Mouse (Mus musculus) embryonic facial prominence, embryonic 14.5 days (tissue): ENCODE results near the gene Rwdd2a. TPM values are rescaled to one million over a fixed set of nuclear protein-coding genes. Genes with fewer than 3 reads are reported as not detected.
A peak's percentile ranks its signal among the peaks of the same experiment; 100 is the strongest.

ENCODE experiments used
- ATAC-seq: fragments of 200-750 bp; cut with Nextera tagmentation; 2 replicates; pipeline ENCODE4 v1.8.0; 2017; ENCODE audit warnings: low read depth, moderate number of reproducible peaks, moderate TSS enrichment
- DNase-seq: peaks from one replicate; pipeline ENCODE4 v3.0.0-alpha.2; 2015; ENCODE audit warnings: low spot score
- H3K27ac ChIP-seq: fragments of 300-500 bp; sonication (generic); replicated peaks from 2 replicates; pipeline ENCODE4 v1.5.1; 2014; ENCODE audit warnings: low read depth, mild to moderate bottlenecking, low read length, moderate library complexity
- H3K27me3 ChIP-seq: fragments of 300-500 bp; sonication (generic); replicated peaks from 2 replicates; pipeline ENCODE4 v1.6.1; 2014; ENCODE audit warnings: low read length; ENCODE audit not compliant: control insufficient read depth, insufficient read depth
- H3K36me3 ChIP-seq: fragments of 300-500 bp; sonication (generic); 2 replicates; pipeline ENCODE4 v1.6.1; 2014; ENCODE audit warnings: low read length, mixed read lengths; ENCODE audit not compliant: control insufficient read depth, insufficient read depth
- H3K4me1 ChIP-seq: fragments of 300-500 bp; sonication (generic); 2 replicates; pipeline ENCODE4 v1.6.1; 2014; ENCODE audit warnings: antibody characterized with exemption, low read length; ENCODE audit not compliant: control insufficient read depth, insufficient read depth
- H3K4me2 ChIP-seq: fragments of 300-500 bp; sonication (generic); 2 replicates; pipeline ENCODE4 v1.6.1; 2014; ENCODE audit warnings: low read depth, mild to moderate bottlenecking, low read length, moderate library complexity, mixed read lengths
- H3K4me3 ChIP-seq: fragments of 300-500 bp; sonication (generic); 2 replicates; pipeline ENCODE4 v1.5.1; 2014; ENCODE audit warnings: low read depth, mild to moderate bottlenecking, low read length
- H3K9ac ChIP-seq: fragments of 300-500 bp; sonication (generic); 2 replicates; pipeline ENCODE4 v1.6.1; 2014; ENCODE audit warnings: low read depth, mild to moderate bottlenecking, low read length, moderate library complexity, mixed read lengths
- H3K9me3 ChIP-seq: fragments of 300-500 bp; sonication (generic); 2 replicates; pipeline ENCODE4 v1.6.1; 2016; ENCODE audit warnings: low read length; ENCODE audit not compliant: control insufficient read depth
- WGBS: fragments of 180-500 bp; shearing (Covaris S2); extraction: QIAGEN DNeasy Blood & Tissue Kit; methylation state at CpG from one replicate; pipeline ENCODE4 v1.1.7; 2014; 5-methylcytosine and 5-hydroxymethylcytosine counted together
- polyA plus RNA-seq: library from polyadenylated mRNA; unstranded; fragments of >200 nt; fragmentation: Nextera tagmentation; extraction: Ambion mirVana; gene quantifications from 2 replicates; pipeline ENCODE4 v1.2.1, GENCODE M21; 2014

The Rwdd2a gene
- polyA plus RNA-seq, 1 experiment from 2014 or later, result 3.6 TPM

- H3K9ac ChIP-seq, result no peak overlapping the region
- H3K4me1 ChIP-seq, result peaks cover 8% of the 10 kb centered on the region; the same call in 1 of the 2 replicates
- DNase-seq (peak; percentile 64), ATAC-seq (no peak)
- H3K27ac ChIP-seq, result no peak overlapping the region
- no peak overlapping the region for H3K4me3 ChIP-seq
- no peaks in the 10 kb centered on the region for H3K27me3 ChIP-seq
- 0 out of 2 replicates have a peak, but pooled peaks cover under 1% of the 10 kb centered on the region for H3K36me3 ChIP-seq
- H3K4me2 ChIP-seq, result no peak overlapping the region
- no peaks in the 10 kb centered on the region for H3K9me3 ChIP-seq
- 69% methylated on average over 6 of the region's 6 CpGs for WGBS
Measured at GRCm38 (mm10) chr9:86605776-86606175, 34.0 kb downstream of the Rwdd2a start.

- no peak overlapping the region for H3K27ac ChIP-seq
- no peak overlapping the region for H3K4me3 ChIP-seq
- peaks cover 5% of the 10 kb centered on the region; the same call in 1 of the 2 replicates for H3K36me3 ChIP-seq
- H3K4me1 ChIP-seq, result no peaks in the 10 kb centered on the region; the same call in 1 of the 2 replicates
- DNase-seq (no peak), ATAC-seq (no peak)
- no peak overlapping the region for H3K9ac ChIP-seq
- no peaks in the 10 kb centered on the region for H3K27me3 ChIP-seq
- no peak overlapping the region for H3K4me2 ChIP-seq
- no peaks in the 10 kb centered on the region for H3K9me3 ChIP-seq
- WGBS, result 84% methylated on average over 4 of the region's 4 CpGs
Measured at GRCm38 (mm10) chr9:86612091-86612490, 40.3 kb downstream of the Rwdd2a start.

- no peak overlapping the region for H3K4me2 ChIP-seq
- H3K27ac ChIP-seq, result no peak overlapping the region
- H3K36me3 ChIP-seq, result peaks cover 5% of the 10 kb centered on the region; the same call in 1 of the 2 replicates
- 75% methylated on average over 1 of the region's 1 CpGs for WGBS
- ATAC-seq (no peak), DNase-seq (no peak)
- H3K4me3 ChIP-seq, result no peak overlapping the region
- no peak overlapping the region for H3K9ac ChIP-seq
- H3K9me3 ChIP-seq, result no peaks in the 10 kb centered on the region
- no peaks in the 10 kb centered on the region for H3K27me3 ChIP-seq
- H3K4me1 ChIP-seq, result peaks cover 7% of the 10 kb centered on the region; the same call in 1 of the 2 replicates
Measured at GRCm38 (mm10) chr9:86615765-86616164, 44.0 kb downstream of the Rwdd2a start.

- Histone ChIP-seq H3K4me2 (no peak overlapping the region), H3K27me3 (no peaks in the 10 kb centered on the region), H3K4me3 (no peak overlapping the region), H3K36me3 (no peaks in the 10 kb centered on the region), H3K4me1 (0 out of 2 replicates have a peak, but pooled peaks cover 7% of the 10 kb centered on the region), H3K9me3 (no peaks in the 10 kb centered on the region), H3K9ac (no peak overlapping the region), H3K27ac (no peak overlapping the region)
- ATAC-seq, result no peak
- 72% methylated on average over 7 of the region's 7 CpGs for WGBS
- no peak for DNase-seq
Measured at GRCm38 (mm10) chr9:86617837-86618492, 46.2 kb downstream of the Rwdd2a start.

- DNase-seq (no peak), ATAC-seq (no peak)
- Histone ChIP-seq H3K36me3 (no peaks in the 10 kb centered on the region), H3K9me3 (no peaks in the 10 kb centered on the region), H3K4me2 (no peak overlapping the region), H3K4me3 (no peak overlapping the region), H3K27ac (no peak overlapping the region), H3K27me3 (no peaks in the 10 kb centered on the region), H3K9ac (no peak overlapping the region), H3K4me1 (peaks cover 15% of the 10 kb centered on the region)
- 69% methylated on average over 10 of the region's 10 CpGs for WGBS
Measured at GRCm38 (mm10) chr9:86619341-86620139, 47.7 kb downstream of the Rwdd2a start.

GRCm38 (mm10) chr9:86622062-86622461, 50.3 kb downstream of the Rwdd2a start:
- 68% methylated on average over 2 of the region's 2 CpGs for WGBS

GRCm38 (mm10) chr9:86624039-86624438, 52.2 kb downstream of the Rwdd2a start:
- Histone ChIP-seq H3K4me2 (no peak overlapping the region), H3K27ac (peak overlapping the region; percentile 21), H3K9ac (no peak overlapping the region), H3K27me3 (no peaks in the 10 kb centered on the region), H3K4me1 (peaks cover 15% of the 10 kb centered on the region), H3K9me3 (no peaks in the 10 kb centered on the region), H3K4me3 (no peak overlapping the region), H3K36me3 (no peaks in the 10 kb centered on the region)
- 74% methylated on average over 12 of the region's 12 CpGs for WGBS
- peak; percentile 58; the same call in 1 of the 2 replicates for ATAC-seq
- peak; percentile 58 for DNase-seq

More at GRCm38 (mm10) chr9:86622062-86622461, 50.3 kb downstream of the Rwdd2a start:
- Histone ChIP-seq H3K4me1 (peaks cover 15% of the 10 kb centered on the region), H3K4me3 (no peak overlapping the region), H3K9ac (no peak overlapping the region), H3K27ac (no peak overlapping the region), H3K9me3 (no peaks in the 10 kb centered on the region), H3K27me3 (no peaks in the 10 kb centered on the region), H3K4me2 (no peak overlapping the region), H3K36me3 (no peaks in the 10 kb centered on the region)
- no peak for DNase-seq
- no peak for ATAC-seq
